Mouse (Mus musculus) right cerebral cortex, postnatal 36 days (tissue): ENCODE data around the gene Txndc5.

Experiments
- DNase-seq, 2 experiments: peaks; one replicate each; pipeline ENCODE4 v3.0.0; 2022; ENCODE audit warnings: low spot score in 2 of 2, mixed read lengths in 1 of 2

Gene Txndc5

GRCm38 (mm10) chr13:38528687-38529294 is at the start of gene Txndc5:
Txndc5 (minus strand) TSS chr13:38528824.
- DNase-seq: no peak

GRCm38 (mm10) chr13:38574668-38575067 is 46.0 kb upstream of the Txndc5 start:
- DNase-seq: no peak

GRCm38 (mm10) chr13:38573281-38573680 is 44.7 kb upstream of the Txndc5 start:
- DNase-seq: no peak

- no peak for DNase-seq
Measured at GRCm38 (mm10) chr13:38565245-38565644, 36.6 kb upstream of the Txndc5 start.

DNA sequence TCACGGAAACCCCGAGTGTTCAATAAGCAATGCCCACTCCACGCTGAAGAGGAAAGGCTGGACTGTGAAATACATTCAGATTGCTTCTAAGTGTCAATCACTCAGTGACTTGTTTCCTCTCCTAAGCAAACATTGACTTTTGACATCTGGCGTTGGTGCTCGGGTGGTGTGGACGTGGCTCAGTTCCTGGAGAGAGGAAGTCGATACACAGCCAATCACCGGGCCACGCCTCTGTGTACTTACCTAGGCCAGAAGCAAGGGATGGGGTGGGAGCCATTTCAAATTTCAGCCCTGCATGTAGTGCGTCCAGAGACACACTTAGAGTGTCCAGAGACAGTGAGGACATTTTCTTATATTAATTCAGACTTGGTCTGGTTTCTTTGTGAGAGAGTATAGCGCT is 26.0 kb upstream of the Txndc5 start:
- DNase-seq: no peak

GRCm38 (mm10) chr13:38554210-38554609 is 25.6 kb upstream of the Txndc5 start:
- DNase-seq: no peak

DNA sequence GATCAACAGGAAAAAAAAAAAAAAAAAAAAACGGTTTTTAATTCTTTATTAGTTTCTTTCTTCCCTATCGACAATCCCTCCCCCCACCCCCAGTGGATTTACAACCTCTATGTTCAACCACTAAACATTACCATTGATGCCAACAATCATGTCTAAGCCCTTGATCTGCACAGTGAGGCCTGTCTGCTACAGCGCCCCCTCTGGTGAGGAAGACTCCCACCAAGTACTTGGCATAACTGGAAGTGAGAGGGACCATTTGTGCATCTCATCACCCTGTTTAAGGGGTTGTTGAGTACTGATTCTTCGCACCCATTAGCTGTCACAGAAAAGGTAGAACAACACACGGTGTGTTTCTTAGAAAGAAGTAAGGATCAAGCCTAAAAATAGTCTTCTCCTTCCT is 20.1 kb upstream of the Txndc5 start:
- no peak for DNase-seq

GRCm38 (mm10) chr13:38547717-38548116 is 19.1 kb upstream of the Txndc5 start:
- no peak for DNase-seq

- no peak for DNase-seq
Measured at GRCm38 (mm10) chr13:38546754-38547153, 18.1 kb upstream of the Txndc5 start.

- DNase-seq: no peak
Measured at GRCm38 (mm10) chr13:38545460-38545859, 16.8 kb upstream of the Txndc5 start.

DNA sequence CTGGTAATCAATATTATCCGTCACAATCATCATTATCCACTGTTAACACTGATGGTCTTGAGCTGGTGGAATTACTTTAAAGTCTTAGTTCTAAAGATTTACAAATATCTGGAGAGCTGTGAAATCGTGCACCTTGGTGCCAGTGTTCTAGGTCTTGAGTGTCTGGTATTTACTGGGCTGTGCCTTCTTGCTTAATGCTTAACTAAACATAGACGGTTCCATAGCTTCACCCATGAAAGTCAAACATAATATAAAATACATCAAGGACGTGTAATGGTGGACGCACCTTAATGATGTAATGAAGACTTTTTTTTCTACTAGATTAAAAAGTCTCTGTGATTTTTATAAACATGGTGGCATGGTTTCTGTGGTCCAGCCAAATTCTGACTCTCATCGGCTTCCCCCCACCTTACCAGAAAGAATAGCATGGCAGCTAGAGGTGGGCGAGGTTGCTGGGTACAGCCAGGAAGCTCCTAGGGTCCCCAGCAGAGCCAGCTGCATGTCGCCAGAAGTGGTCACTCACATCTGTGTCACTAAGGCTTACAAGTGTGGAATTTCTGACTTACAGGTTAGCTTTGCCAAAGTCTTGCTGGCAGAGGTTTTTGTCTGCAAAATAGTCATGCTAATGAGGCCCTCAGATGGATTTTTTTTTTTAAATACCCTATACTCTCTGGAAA is 16.3 kb upstream of the Txndc5 start:
- no peak for DNase-seq

DNA sequence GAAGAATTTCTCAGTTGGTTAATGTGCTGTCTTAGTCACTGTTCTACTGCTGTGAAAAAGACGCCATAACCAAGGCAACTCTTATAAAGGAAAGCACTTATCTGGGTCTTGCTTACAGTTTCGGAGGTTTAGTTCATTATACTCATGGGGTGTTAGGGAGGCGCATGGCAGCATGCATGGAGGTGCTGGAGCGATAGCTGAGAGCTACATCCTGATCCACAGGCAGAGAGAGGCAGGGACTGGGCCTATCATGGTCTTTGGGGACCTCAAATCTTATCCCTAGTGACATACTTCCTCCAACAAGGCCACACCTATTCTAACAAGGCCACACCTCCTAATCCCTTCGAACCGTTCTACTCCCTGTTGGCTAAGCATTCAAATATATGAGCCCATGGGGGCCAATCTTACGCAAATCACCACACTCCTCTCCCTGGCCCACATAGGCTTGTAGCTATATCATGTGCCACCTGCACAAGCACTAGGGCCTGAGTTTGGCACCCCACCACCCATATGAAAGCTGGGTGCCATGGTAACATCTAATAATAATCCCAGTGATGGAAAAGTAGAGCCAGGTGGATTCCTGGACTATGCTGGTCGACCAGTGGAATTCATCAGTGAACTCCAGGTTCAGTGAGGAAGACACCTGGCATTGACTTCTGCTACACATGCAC is 15.0 kb upstream of the Txndc5 start:
- DNase-seq: no peak

DNA sequence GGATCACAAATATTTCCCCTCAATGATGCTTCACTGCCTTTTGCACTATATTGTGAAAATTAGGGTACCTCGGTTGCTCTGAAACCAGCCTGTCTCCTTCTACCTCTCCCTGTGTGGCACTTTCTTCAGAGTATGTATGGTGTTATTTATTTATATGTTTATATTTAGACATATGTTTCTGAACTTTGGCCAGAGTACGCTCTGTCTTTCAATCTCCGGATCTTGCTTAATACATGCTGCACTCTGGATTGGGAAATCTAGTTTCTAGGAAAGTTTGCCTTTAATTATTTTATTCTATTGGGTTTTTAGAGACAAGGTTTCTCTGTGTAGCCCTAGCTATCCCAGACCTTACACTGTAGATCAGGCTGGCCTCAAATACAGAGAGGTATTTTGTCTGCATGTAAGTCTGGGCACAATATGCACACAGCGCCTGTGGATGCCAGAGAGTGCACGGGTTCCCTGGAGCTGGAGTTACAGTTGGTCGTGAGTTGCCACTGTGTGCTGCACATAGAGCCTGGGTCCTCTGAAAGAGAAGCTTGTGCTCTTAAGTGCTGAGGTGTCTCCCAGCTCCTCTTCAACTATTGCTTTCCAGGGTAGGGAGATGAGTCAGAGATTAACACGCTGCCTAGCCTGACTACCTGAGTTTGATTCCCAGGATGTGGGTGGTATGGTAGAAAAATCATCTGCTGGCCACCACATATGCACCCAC is 10.7 kb upstream of the Txndc5 start:
- no peak for DNase-seq

DNA sequence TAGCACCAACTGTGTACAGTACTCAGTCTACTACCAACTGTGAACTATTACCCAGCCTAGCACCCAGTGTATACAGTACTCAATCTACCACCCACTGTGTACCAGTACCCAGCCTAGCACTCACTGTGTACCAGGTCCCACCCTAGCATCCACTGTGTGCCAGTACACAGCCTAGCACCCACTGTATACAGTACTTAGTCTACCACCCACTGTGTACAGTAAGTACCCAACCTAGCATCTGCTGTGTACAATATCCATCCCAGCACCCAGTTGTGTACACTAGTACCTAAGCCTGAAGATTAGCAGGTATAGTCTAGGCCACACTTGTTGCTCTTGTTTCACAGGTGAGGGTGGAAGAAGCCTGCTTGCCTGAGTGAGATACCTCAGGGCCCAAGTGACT is 8.9 kb upstream of the Txndc5 start:
- DNase-seq: no peak

DNA sequence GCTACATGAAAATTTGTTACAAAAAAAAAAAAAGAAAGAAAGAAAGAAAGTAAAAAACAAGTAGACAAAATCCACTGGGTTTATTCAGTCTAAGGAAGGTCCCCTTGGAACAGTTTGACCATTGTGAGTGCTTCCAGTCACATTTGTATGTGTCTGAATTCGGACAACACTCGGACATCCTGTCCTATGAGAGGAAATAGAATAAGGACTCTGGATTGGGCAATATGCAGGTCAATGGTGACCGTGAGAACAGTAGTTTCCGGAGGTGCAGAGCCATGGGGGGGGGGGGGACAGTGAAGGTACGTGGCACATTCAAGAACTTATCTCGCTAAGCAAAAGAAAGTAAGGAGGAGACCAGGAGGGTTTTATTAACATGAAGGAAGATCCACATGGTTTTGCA is 6.1 kb upstream of the Txndc5 start:
- no peak for DNase-seq

DNA sequence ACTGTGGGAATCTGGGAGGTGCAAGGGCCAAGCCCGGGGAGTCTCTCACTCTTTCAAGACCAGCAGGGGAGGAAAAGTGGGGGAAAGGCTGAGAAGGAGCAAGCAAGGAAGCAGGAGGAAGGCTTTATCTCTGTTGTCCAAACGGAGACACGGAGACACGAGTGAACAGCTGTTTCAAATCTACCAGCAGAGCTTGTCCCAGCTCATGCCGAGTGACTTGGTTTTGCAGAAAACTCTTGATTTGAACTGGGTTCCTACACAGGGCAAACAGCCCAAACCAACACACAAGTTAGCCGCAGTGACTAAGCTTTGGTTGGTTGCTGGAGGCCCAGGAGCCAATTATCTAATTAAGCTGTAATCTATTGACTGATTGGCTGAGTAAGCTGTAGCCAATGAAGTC is 5.4 kb upstream of the Txndc5 start:
- no peak for DNase-seq

- no peak for DNase-seq
Measured at GRCm38 (mm10) chr13:38533461-38533860, 4.8 kb upstream of the Txndc5 start.

DNA sequence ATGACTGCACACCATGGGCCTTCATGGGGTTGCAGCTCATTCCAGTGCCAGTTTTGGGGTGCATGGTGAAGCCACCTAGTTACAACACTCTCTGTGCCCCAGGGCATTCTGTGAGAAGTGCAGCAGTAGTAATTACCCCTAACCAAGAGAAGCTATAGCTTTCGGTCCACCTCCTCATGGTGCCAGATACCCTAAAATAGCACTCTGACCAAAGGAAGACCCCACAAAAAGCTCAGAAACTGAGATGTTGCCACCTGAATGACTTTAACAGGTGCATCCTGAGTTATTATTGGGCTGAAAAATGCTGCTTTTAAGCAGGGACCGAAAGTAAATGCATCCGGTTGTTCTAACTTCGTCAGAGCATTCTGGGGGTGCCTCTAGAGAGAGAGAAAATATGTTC is 2.9 kb upstream of the Txndc5 start:
- DNase-seq: no peak

- DNase-seq: no peak
Measured at GRCm38 (mm10) chr13:38529576-38529975, 952 bp upstream of the Txndc5 start.

DNA sequence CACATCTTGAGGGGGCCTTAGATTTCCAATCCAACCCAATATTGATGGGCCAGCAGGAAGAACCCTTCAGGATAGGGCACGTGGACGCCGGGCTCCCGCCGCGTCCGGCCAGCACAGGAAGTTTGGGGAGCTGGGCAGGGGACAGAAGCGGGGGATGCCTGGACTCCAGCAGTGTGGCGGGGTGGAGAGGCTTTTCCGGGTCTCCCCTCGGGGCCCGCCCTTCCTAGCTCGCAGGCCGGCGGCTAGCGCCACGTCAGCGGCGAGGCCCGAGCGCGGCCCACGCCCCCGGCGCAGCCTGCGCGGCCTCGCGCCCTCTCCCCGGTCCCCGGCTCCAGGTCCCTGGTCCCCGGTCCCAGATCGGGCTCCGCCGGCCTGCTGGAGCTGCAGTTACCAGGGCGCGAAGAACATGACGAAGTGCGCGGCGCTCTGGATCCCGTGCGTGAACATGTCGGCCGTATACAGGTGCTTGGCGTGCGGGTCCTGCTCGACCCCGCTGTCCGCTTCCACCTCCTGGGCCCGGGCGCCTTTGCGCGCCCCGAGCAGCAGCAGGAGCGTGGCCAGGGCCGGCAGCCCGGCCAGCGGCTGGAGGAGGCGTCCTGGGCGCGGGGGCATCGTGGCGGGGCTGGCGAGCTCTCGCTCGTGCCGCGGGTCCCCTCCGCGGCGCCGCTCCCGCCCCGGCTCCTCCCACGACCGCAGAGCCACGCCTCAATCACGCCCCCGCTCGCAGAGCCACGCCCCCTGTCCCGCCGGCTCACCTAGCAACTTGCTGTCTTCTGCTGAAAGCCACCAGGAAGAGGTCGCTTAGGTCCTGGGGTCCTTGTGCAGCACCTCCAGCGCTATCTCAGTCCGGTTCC is 600 bp downstream of the Txndc5 start:
- peak; percentile 66 to 76 for DNase-seq

DNA sequence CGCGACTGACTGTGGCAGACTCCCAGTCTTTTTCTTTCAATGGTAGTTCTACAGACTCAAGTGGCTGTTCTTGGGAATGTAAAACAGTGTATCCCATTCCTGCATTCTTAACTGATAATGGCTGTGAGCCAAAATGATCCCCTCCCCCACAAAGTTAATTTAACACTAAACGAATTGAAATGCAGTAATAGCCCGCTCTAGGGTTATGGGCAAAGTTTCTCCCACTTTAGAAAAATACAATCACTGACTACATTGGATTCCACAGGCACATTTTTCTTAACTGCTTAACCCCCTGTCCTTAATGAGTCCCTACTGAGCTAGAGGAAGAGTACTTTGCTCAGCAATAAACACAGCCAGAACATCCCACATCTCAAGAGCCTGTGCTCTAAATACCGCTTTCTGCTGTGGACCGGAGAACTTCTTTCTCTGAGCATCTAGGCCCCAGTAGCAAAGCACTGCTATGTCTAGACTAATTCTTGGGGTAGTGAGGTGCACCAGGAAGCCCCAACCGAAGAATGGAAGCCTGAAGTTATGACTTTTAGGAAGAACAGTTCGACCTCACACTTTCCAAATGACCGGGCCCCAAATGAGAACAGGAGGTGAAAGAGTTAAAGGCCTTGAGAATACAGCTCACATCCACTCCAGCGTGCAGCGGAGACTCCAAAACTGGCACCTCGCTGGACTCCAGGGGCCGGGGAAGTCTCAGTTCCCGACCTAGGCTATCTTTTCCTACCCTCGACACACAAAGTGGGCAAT is 1.4 kb downstream of the Txndc5 start:
- DNase-seq: no peak
